8 mouse cellular contexts compared by ENCODE assay signal in the genomic region with DNA sequence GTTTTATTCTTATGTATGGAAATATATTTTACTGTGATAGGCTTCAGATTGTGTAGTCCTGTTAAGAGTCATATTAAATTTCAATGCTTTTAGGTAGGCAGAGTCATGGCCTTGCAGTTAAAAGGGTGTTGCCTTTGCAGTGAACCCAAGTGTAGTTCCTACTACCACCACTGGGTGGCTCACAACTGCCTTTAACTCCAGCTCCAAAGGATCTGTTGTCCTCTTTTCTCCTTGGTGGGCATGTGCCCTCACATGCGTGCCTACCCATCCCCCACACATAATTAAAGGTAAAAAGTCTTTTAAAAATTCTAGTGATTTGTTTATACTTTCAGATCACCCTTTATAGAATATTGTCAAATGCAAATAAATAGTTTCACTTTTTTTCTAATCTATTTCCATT. TPM values are rescaled to one million over a fixed set of nuclear protein-coding genes. Genes with fewer than 3 reads are reported as not detected.
DNase-seq lines count a peak whose midpoint lies in the region; ATAC-seq lines count a peak whose summit lies in the region.

No protein-coding gene starts in this region.

- H3K4me2 ChIP-seq in forebrain, embryonic 14.5 days (ENCODE audit: low read length) = no peak overlapping the region
- no peak overlapping the region for H3K4me2 ChIP-seq in hindbrain, embryonic 12.5 days (replicated peaks)

- peak; percentile 67 for ATAC-seq in forebrain, embryonic 14.5 days
- ATAC-seq in hindbrain, embryonic 12.5 days (ENCODE audit: low FRiP score) = peak; percentile 70
- ATAC-seq in megakaryocyte-erythroid progenitor cell, adult 5-6 weeks (replicated peaks; ENCODE audit: low FRiP score, low TSS enrichment, poor library complexity, severe bottlenecking) = peak; percentile 90

- H3K9ac ChIP-seq in forebrain, embryonic 14.5 days (ENCODE audit: low read length) = no peak overlapping the region
- H3K9ac ChIP-seq in hindbrain, embryonic 12.5 days = no peak overlapping the region

- H3K27ac ChIP-seq in forebrain, embryonic 14.5 days (ENCODE audit: low read depth, low read length) = no peak overlapping the region
- no peak overlapping the region for H3K27ac ChIP-seq in hindbrain, embryonic 12.5 days

- peaks cover 3% of the 10 kb centered on the region; the same call in 1 of the 2 replicates for H3K36me3 ChIP-seq in forebrain, embryonic 14.5 days (ENCODE audit: control insufficient read depth, insufficient read depth, low read length)
- H3K36me3 ChIP-seq in hindbrain, embryonic 12.5 days = peaks cover 6% of the 10 kb centered on the region; the same call in 1 of the 2 replicates

- no peaks in the 10 kb centered on the region for H3K4me1 ChIP-seq in forebrain, embryonic 14.5 days (ENCODE audit: control insufficient read depth, insufficient read depth, low read length)
- no peaks in the 10 kb centered on the region for H3K4me1 ChIP-seq in hindbrain, embryonic 12.5 days

- H3K4me3 ChIP-seq in forebrain, embryonic 14.5 days (ENCODE audit: low read depth, low read length) = no peak overlapping the region
- no peak overlapping the region for H3K4me3 ChIP-seq in hindbrain, embryonic 12.5 days

- no peaks in the 10 kb centered on the region for H3K27me3 ChIP-seq in forebrain, embryonic 14.5 days (replicated peaks; ENCODE audit: control insufficient read depth, insufficient read depth, low read length)
- no peaks in the 10 kb centered on the region for H3K27me3 ChIP-seq in hindbrain, embryonic 12.5 days

- DNase-seq in MN1 (ENCODE audit: low spot score) = peak; percentile 59
- DNase-seq in c-Kit-positive CD71-positive TER-119-positive erythroid progenitor cells, embryonic 14.5 days (ENCODE audit: low spot score) = peak; percentile 66
- DNase-seq in forebrain, embryonic 14.5 days (ENCODE audit: low spot score) = peak; percentile 87
- peak; percentile 36 to 85 for DNase-seq in layer of hippocampus, postnatal 25 days (ENCODE audit: extremely low spot score in 1 of 2, low spot score in 1 of 2)
- DNase-seq in right cerebral cortex, postnatal 25 days = peak; percentile 62
- DNase-seq in urinary bladder, postnatal 36 days (ENCODE audit: low spot score in 2 of 2) = peak; percentile 43 to 62

- 10% methylated on average over 1 of the region's 1 CpGs for WGBS in forebrain, embryonic 14.5 days
- 7% methylated on average over 1 of the region's 1 CpGs for WGBS in hindbrain, embryonic 12.5 days

- H3K9me3 ChIP-seq in forebrain, embryonic 14.5 days (replicated peaks; ENCODE audit: control insufficient read depth, low read length) = no peaks in the 10 kb centered on the region
- no peaks in the 10 kb centered on the region for H3K9me3 ChIP-seq in hindbrain, embryonic 12.5 days (replicated peaks)

RNA-seq across cellular contexts. Expression of a gene that starts 31.5 kb away (rescaled TPM):
- 0.09 and 0.13 TPM in 2 replicates for polyA plus RNA-seq in forebrain, embryonic 14.5 days (2014; fragmentation: Nextera tagmentation; extraction: Ambion mirVana)
- 0.17 and 0.50 TPM in 2 replicates for polyA plus RNA-seq in hindbrain, embryonic 12.5 days (2016; fragmentation: Nextera tagmentation; extraction: Ambion mirVana)
- total RNA-seq in layer of hippocampus, postnatal 25 days (2021) = under 1 TPM; 0.12 to 0.19 TPM
- 0.35 and 0.99 TPM in 2 replicates for total RNA-seq in megakaryocyte-erythroid progenitor cell, adult 5-6 weeks (2014; fragmentation: Nextera tagmentation)
- 0.15 and 1.6 TPM in 2 replicates for total RNA-seq in megakaryocyte-erythroid progenitor cell, adult 5-6 weeks (2017)

RNA-seq across cellular contexts. Expression of a gene that starts 34.0 kb away (rescaled TPM):
- polyA plus RNA-seq in forebrain, embryonic 14.5 days (2014; fragmentation: Nextera tagmentation; extraction: Ambion mirVana) = 41.2 and 47.7 TPM in 2 replicates
- polyA plus RNA-seq in hindbrain, embryonic 12.5 days (2016; fragmentation: Nextera tagmentation; extraction: Ambion mirVana) = 42.3 and 44.6 TPM in 2 replicates
- 10 to 100 TPM; 43.5 to 44.0 TPM for total RNA-seq in layer of hippocampus, postnatal 25 days (2021)
- 37.2 and 41.6 TPM in 2 replicates for total RNA-seq in megakaryocyte-erythroid progenitor cell, adult 5-6 weeks (2014; fragmentation: Nextera tagmentation)
- 33.6 and 39.9 TPM in 2 replicates for total RNA-seq in megakaryocyte-erythroid progenitor cell, adult 5-6 weeks (2017)

RNA-seq across cellular contexts. Expression of a gene that starts 34.1 kb away (rescaled TPM):
- 24.4 and 31.5 TPM in 2 replicates for polyA plus RNA-seq in forebrain, embryonic 14.5 days (2014; fragmentation: Nextera tagmentation; extraction: Ambion mirVana)
- polyA plus RNA-seq in hindbrain, embryonic 12.5 days (2016; fragmentation: Nextera tagmentation; extraction: Ambion mirVana) = 24.9 and 25.4 TPM in 2 replicates
- total RNA-seq in layer of hippocampus, postnatal 25 days (2021) = 10 to 100 TPM; 51.0 to 53.9 TPM
- total RNA-seq in megakaryocyte-erythroid progenitor cell, adult 5-6 weeks (2014; fragmentation: Nextera tagmentation) = 4.9 and 11.3 TPM in 2 replicates
- total RNA-seq in megakaryocyte-erythroid progenitor cell, adult 5-6 weeks (2017) = 4.3 and 12.1 TPM in 2 replicates
